Mouse (Mus musculus): ENCODE results near the gene Gphn. TPM values are rescaled to one million over a fixed set of nuclear protein-coding genes. Genes with fewer than 3 reads are reported as not detected.
"Not testable (repeated sequence)": the region's sequence is repeated elsewhere in the genome, so short reads cannot be mapped to it uniquely, and the experiment has no call there.

Gphn gene
- total RNA-seq, 1 experiment, result 7.3 TPM

DNA sequence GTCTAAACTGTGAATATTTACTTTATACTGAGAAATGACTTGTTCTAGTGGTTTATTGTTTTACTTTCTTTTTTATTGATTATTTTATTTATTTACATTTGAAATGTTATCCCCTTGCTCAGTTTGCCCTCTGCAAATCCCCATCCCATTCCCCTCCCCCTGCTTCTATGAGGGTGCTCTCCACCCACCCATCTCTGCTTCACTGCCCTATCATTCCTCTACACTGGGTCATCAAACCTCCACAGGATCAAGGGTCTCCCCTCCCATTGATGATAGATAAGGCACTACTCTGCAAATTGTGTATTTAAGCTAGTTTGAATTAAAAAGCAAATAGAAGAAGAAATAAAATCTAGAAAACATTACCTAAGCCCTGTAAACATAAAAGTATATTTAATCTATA lies 163.1 kb downstream of the Gphn start:
- Histone ChIP-seq H3K4me1 (ENCODE audit: control insufficient read depth in 2 of 2, insufficient read depth in 2 of 2, low read length in 2 of 2, poor library complexity in 1 of 2) (no peaks in the 10 kb centered on the region), H3K4me3 (ENCODE audit: insufficient read depth in 1 of 2, low read depth in 1 of 2, low read length in 2 of 2, poor library complexity in 1 of 2, severe bottlenecking in 1 of 2) (no peak overlapping the region), H3K36me3 (ENCODE audit: control insufficient read depth, insufficient read depth, low read length, poor library complexity, severe bottlenecking) (no peaks in the 10 kb centered on the region), H3K9me3 (ENCODE audit: control insufficient read depth, insufficient read depth, low read depth, low read length) (no peaks in the 10 kb centered on the region), H3K9ac (ENCODE audit: insufficient read depth, low read depth, low read length, poor library complexity, severe bottlenecking) (no peak overlapping the region), H3K27ac (ENCODE audit: insufficient read depth, low read depth, low read length, poor library complexity, severe bottlenecking) (no peak overlapping the region)
- TF ChIP-seq HCFC1 (IDR thresholded peaks at IDR 0.05; ENCODE audit: borderline replicate concordance, insufficient read depth, low read length), result no peak
- no peak for DNase-seq (ENCODE audit: low read depth, low spot score)
- in situ Hi-C loops (cut with MboI; ENCODE audit: low sequenced_read_pairs in 2 of 2, unreplicated experiment in 2 of 2), result no loop called here

GRCm38 (mm10) chr12:78395297-78395696 lies 169.1 kb downstream of the Gphn start:
- no peaks in the 10 kb centered on the region for H3K4me1 ChIP-seq (ENCODE audit: control insufficient read depth in 2 of 2, insufficient read depth in 2 of 2, low read length in 2 of 2, poor library complexity in 1 of 2)
- no peaks in the 10 kb centered on the region for H3K9me3 ChIP-seq (ENCODE audit: control insufficient read depth, insufficient read depth, low read depth, low read length)
- no peak for DNase-seq (ENCODE audit: low read depth, low spot score)
- no peak overlapping the region for H3K27ac ChIP-seq (ENCODE audit: insufficient read depth, low read depth, low read length, poor library complexity, severe bottlenecking)
- H3K4me3 ChIP-seq (ENCODE audit: insufficient read depth in 1 of 2, low read depth in 1 of 2, low read length in 2 of 2, poor library complexity in 1 of 2, severe bottlenecking in 1 of 2), result no peak overlapping the region
- H3K36me3 ChIP-seq (ENCODE audit: control insufficient read depth, insufficient read depth, low read length, poor library complexity, severe bottlenecking), result no peaks in the 10 kb centered on the region
- in situ Hi-C loops (cut with MboI; ENCODE audit: low sequenced_read_pairs in 2 of 2, unreplicated experiment in 2 of 2), result no loop called here
- no peak for TF ChIP-seq CHD2 (IDR thresholded peaks at IDR 0.05; ENCODE audit: low read depth, low read length)
- no peak for TF ChIP-seq ZNF384 (IDR thresholded peaks at IDR 0.05; ENCODE audit: low read depth, low read length)
- TF ChIP-seq MAFK (IDR thresholded peaks at IDR 0.05; ENCODE audit: insufficient read depth, low read depth, low read length), result no peak
- TF ChIP-seq ZC3H11A (IDR thresholded peaks at IDR 0.05; ENCODE audit: borderline replicate concordance, low read depth, low read length), result no peak
- TF ChIP-seq HCFC1 (IDR thresholded peaks at IDR 0.05; ENCODE audit: borderline replicate concordance, insufficient read depth, low read length), result no peak
- no peak overlapping the region for H3K9ac ChIP-seq (ENCODE audit: insufficient read depth, low read depth, low read length, poor library complexity, severe bottlenecking)

DNA sequence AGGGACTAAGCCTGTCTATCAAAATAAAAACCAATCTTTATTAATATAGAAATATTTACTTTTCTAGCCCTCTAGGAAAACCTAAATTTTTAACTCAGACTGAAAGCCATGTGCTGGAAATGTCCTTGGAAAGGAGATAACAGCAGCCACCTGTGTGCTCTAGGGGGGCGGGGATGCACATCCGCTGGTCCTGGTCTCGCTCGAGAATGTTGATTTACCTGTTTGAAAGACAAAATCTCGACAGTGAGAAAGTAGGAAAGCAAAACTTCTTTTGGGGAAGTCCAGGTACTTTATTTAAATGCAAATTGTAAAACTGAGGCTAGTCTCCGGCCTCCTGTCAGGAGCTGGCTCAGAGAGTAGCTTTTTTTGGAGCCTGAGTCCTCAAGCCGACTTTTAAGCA lies 181.3 kb downstream of the Gphn start:
- H3K27ac ChIP-seq (ENCODE audit: insufficient read depth, low read depth, low read length, poor library complexity, severe bottlenecking); H3K4me1 ChIP-seq (ENCODE audit: control insufficient read depth in 2 of 2, insufficient read depth in 2 of 2, low read length in 2 of 2, poor library complexity in 1 of 2); H3K9me3 ChIP-seq (ENCODE audit: control insufficient read depth, insufficient read depth, low read depth, low read length); DNase-seq (ENCODE audit: low read depth, low spot score); H3K9ac ChIP-seq (ENCODE audit: insufficient read depth, low read depth, low read length, poor library complexity, severe bottlenecking); H3K4me3 ChIP-seq (ENCODE audit: insufficient read depth in 1 of 2, low read depth in 1 of 2, low read length in 2 of 2, poor library complexity in 1 of 2, severe bottlenecking in 1 of 2); H3K36me3 ChIP-seq (ENCODE audit: control insufficient read depth, insufficient read depth, low read length, poor library complexity, severe bottlenecking); in situ Hi-C loops (cut with MboI; ENCODE audit: low sequenced_read_pairs in 2 of 2, unreplicated experiment in 2 of 2): not testable (repeated sequence)

DNA sequence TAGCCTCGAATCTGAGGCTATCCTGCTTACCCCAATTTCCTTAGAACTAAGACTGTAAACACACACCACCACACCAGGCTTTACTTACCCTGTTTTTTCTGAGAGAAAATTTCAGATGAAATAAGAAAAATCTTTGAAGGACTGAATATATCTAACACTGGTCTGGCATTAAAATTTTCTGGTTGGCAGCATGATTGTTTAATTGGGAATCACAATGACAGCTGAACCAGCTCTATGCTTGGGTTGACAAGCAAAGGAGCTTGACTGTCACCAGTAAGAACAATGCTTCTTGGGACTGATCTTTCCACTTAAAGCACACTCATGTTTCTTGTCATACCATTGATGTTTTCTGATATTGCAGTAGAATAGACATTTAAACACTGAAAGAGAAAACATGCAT lies 296.0 kb downstream of the Gphn start:
- no peaks in the 10 kb centered on the region for H3K36me3 ChIP-seq (ENCODE audit: control insufficient read depth, insufficient read depth, low read length, poor library complexity, severe bottlenecking)
- TF ChIP-seq ZC3H11A (IDR thresholded peaks at IDR 0.05; ENCODE audit: borderline replicate concordance, low read depth, low read length) (no peak), CHD2 (IDR thresholded peaks at IDR 0.05; ENCODE audit: low read depth, low read length) (no peak), ZNF384 (IDR thresholded peaks at IDR 0.05; ENCODE audit: low read depth, low read length) (no peak), HCFC1 (IDR thresholded peaks at IDR 0.05; ENCODE audit: borderline replicate concordance, insufficient read depth, low read length) (no peak), MAFK (IDR thresholded peaks at IDR 0.05; ENCODE audit: insufficient read depth, low read depth, low read length) (no peak)
- H3K4me1 ChIP-seq (ENCODE audit: control insufficient read depth in 2 of 2, insufficient read depth in 2 of 2, low read length in 2 of 2, poor library complexity in 1 of 2), result no peaks in the 10 kb centered on the region
- H3K9me3 ChIP-seq (ENCODE audit: control insufficient read depth, insufficient read depth, low read depth, low read length), result no peaks in the 10 kb centered on the region
- in situ Hi-C loops (cut with MboI; ENCODE audit: low sequenced_read_pairs in 2 of 2, unreplicated experiment in 2 of 2), result no loop called here
- no peak overlapping the region for H3K9ac ChIP-seq (ENCODE audit: insufficient read depth, low read depth, low read length, poor library complexity, severe bottlenecking)
- no peak for DNase-seq (ENCODE audit: low read depth, low spot score)
- H3K27ac ChIP-seq (ENCODE audit: insufficient read depth, low read depth, low read length, poor library complexity, severe bottlenecking), result no peak overlapping the region
- H3K4me3 ChIP-seq (ENCODE audit: insufficient read depth in 1 of 2, low read depth in 1 of 2, low read length in 2 of 2, poor library complexity in 1 of 2, severe bottlenecking in 1 of 2), result no peak overlapping the region

GRCm38 (mm10) chr12:78522804-78523394 lies 296.7 kb downstream of the Gphn start:
- H3K36me3 ChIP-seq (ENCODE audit: control insufficient read depth, insufficient read depth, low read length, poor library complexity, severe bottlenecking), result no peaks in the 10 kb centered on the region
- no peaks in the 10 kb centered on the region for H3K4me1 ChIP-seq (ENCODE audit: control insufficient read depth in 2 of 2, insufficient read depth in 2 of 2, low read length in 2 of 2, poor library complexity in 1 of 2)
- DNase-seq (ENCODE audit: low read depth, low spot score), result no peak
- H3K27ac ChIP-seq (ENCODE audit: insufficient read depth, low read depth, low read length, poor library complexity, severe bottlenecking), result no peak overlapping the region
- no peak overlapping the region for H3K4me3 ChIP-seq (ENCODE audit: insufficient read depth in 1 of 2, low read depth in 1 of 2, low read length in 2 of 2, poor library complexity in 1 of 2, severe bottlenecking in 1 of 2)
- in situ Hi-C loops (cut with MboI; ENCODE audit: low sequenced_read_pairs in 2 of 2, unreplicated experiment in 2 of 2), result no loop called here
- H3K9ac ChIP-seq (ENCODE audit: insufficient read depth, low read depth, low read length, poor library complexity, severe bottlenecking), result no peak overlapping the region
- TF ChIP-seq MAFK (IDR thresholded peaks at IDR 0.05; ENCODE audit: insufficient read depth, low read depth, low read length) (no peak), CHD2 (IDR thresholded peaks at IDR 0.05; ENCODE audit: low read depth, low read length) (no peak), HCFC1 (IDR thresholded peaks at IDR 0.05; ENCODE audit: borderline replicate concordance, insufficient read depth, low read length) (no peak), ZNF384 (IDR thresholded peaks at IDR 0.05; ENCODE audit: low read depth, low read length) (no peak), ZC3H11A (IDR thresholded peaks at IDR 0.05; ENCODE audit: borderline replicate concordance, low read depth, low read length) (no peak)
- no peaks in the 10 kb centered on the region for H3K9me3 ChIP-seq (ENCODE audit: control insufficient read depth, insufficient read depth, low read depth, low read length)

DNA sequence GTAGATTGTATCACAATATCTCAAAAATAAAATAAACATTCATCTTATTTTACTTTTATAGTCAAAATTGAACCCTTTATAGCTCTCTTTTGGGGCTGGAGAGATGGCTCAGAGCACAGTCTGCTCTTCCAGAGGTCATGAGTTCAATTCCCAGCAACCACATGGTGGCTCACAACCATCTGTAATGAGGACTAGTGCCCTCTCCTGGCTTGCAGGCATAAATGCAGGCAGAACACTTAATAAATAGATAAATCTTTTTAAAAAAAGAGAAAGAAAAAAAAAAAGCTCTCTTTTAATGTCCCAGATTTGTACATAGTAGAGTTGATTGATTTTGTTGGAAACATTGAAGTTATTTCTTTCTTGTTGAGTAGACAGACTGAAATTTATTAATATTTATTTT lies 311.4 kb downstream of the Gphn start:
- H3K27ac ChIP-seq (ENCODE audit: insufficient read depth, low read depth, low read length, poor library complexity, severe bottlenecking); in situ Hi-C loops (cut with MboI; ENCODE audit: low sequenced_read_pairs in 2 of 2, unreplicated experiment in 2 of 2); H3K4me3 ChIP-seq (ENCODE audit: insufficient read depth in 1 of 2, low read depth in 1 of 2, low read length in 2 of 2, poor library complexity in 1 of 2, severe bottlenecking in 1 of 2); H3K9ac ChIP-seq (ENCODE audit: insufficient read depth, low read depth, low read length, poor library complexity, severe bottlenecking); H3K36me3 ChIP-seq (ENCODE audit: control insufficient read depth, insufficient read depth, low read length, poor library complexity, severe bottlenecking); DNase-seq (ENCODE audit: low read depth, low spot score); H3K9me3 ChIP-seq (ENCODE audit: control insufficient read depth, insufficient read depth, low read depth, low read length); H3K4me1 ChIP-seq (ENCODE audit: control insufficient read depth in 2 of 2, insufficient read depth in 2 of 2, low read length in 2 of 2, poor library complexity in 1 of 2): not testable (repeated sequence)

Measured in ES-E14 (cell line).